Mouse (Mus musculus): ENCODE measurements around the gene Hyal5. TPM values are rescaled to one million over a fixed set of nuclear protein-coding genes. Genes with fewer than 3 reads are reported as not detected.

The Hyal5 gene
- polyA plus RNA-seq, 1 experiment from 2014 or later = not detected

Other genes with a start within 250 kb of the Hyal5 start
- 66.1 and 79.8 TPM in 2 replicates for gene Wasl, start 193.0 kb upstream of the Hyal5 start, polyA plus RNA-seq (2015; fragmentation: Nextera tagmentation; extraction: Ambion mirVana)
- not detected in 2 replicates for gene Hyal6, start 124.8 kb upstream of the Hyal5 start, polyA plus RNA-seq (2015; fragmentation: Nextera tagmentation; extraction: Ambion mirVana)
- gene Hyal4, start 109.7 kb upstream of the Hyal5 start, polyA plus RNA-seq (2015; fragmentation: Nextera tagmentation; extraction: Ambion mirVana) = not detected in 2 replicates
- not detected in 2 replicates for gene Spam1, start 66.8 kb upstream of the Hyal5 start, polyA plus RNA-seq (2015; fragmentation: Nextera tagmentation; extraction: Ambion mirVana)
- gene Tmem229a, start 98.3 kb downstream of the Hyal5 start, polyA plus RNA-seq (2015; fragmentation: Nextera tagmentation; extraction: Ambion mirVana) = 1.4 and 1.5 TPM in 2 replicates